Mouse (Mus musculus) brain, embryonic 14.5 days (tissue): ENCODE measurements around the gene Nop9.
A peak's percentile ranks its signal among the peaks of the same experiment; 100 is the strongest.

Experiments used
- CTCF ChIP-seq: fragments of 200-500 bp; IDR thresholded peaks from 2 replicates; pipeline ENCODE4 v1.5.1; 2012; ENCODE audit warnings: inconsistent platforms, mild to moderate bottlenecking, moderate library complexity, borderline replicate concordance; ENCODE audit not compliant: insufficient read depth, insufficient read length; ENCODE audit errors: extremely low read depth
- POLR2A ChIP-seq: fragments of 200-500 bp; IDR thresholded peaks from 2 replicates; pipeline ENCODE4 v1.6.1; 2012; ENCODE audit warnings: mild to moderate bottlenecking, inconsistent platforms, borderline replicate concordance; ENCODE audit not compliant: poor library complexity, insufficient read depth, insufficient read length, severe bottlenecking; ENCODE audit errors: extremely low read depth

DNA sequence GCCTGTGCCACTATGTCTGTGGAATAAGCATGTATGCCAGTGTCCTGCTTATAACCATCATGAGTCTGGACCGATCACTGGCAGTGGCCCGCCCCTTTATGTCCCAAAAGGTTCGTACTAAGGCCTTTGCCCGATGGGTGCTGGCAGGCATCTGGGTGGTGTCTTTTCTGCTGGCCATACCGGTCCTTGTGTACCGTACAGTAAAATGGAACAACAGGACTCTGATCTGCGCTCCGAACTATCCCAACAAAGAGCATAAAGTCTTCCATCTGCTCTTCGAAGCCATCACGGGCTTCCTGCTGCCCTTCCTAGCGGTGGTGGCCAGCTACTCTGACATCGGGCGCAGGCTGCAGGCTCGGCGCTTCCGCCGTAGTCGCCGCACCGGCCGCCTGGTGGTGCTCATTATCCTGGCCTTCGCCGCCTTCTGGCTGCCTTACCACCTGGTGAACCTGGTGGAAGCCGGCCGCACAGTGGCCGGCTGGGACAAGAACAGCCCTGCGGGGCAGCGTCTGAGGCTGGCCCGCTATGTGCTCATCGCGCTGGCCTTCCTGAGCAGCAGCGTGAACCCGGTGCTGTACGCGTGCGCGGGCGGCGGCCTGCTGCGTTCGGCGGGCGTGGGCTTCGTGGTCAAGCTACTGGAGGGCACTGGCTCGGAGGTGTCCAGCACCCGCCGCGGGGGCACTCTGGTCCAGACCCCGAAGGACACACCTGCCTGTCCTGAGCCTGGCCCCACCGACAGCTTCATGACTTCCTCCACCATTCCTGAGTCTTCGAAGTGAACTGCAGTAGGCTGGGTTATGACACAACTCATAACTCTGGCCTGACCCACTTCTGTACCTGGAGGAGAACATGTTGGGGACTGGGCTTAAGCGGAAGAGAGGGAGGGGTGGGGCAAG, 22.3 kb downstream of the Nop9 start:
- TF ChIP-seq CTCF (peak; percentile 43; the same call in 1 of the 2 replicates), POLR2A (no peak)
